Mouse (Mus musculus) midbrain, embryonic 13.5 days (tissue): Measurements from ENCODE around the gene Pllp. TPM values are rescaled to one million over a fixed set of nuclear protein-coding genes. Genes with fewer than 3 reads are reported as not detected.

Experiments
- ATAC-seq: fragments of 200-750 bp; cut with Nextera tagmentation; 2 replicates; pipeline ENCODE4 v1.8.0; 2017; ENCODE audit warnings: mild to moderate bottlenecking, moderate TSS enrichment, moderate library complexity
- H3K27ac ChIP-seq: fragments of 300-500 bp; sonication (generic); 2 replicates; pipeline ENCODE4 v1.5.1; 2015; ENCODE audit warnings: inconsistent platforms, mild to moderate bottlenecking, moderate library complexity
- H3K27me3 ChIP-seq: fragments of 300-500 bp; sonication (generic); 2 replicates; pipeline ENCODE4 v1.6.1; 2015; ENCODE audit warnings: mild to moderate bottlenecking, inconsistent platforms
- H3K36me3 ChIP-seq: fragments of 300-500 bp; sonication (generic); 2 replicates; pipeline ENCODE4 v1.6.1; 2015; ENCODE audit warnings: mild to moderate bottlenecking, inconsistent platforms
- H3K4me1 ChIP-seq: fragments of 300-500 bp; sonication (generic); replicated peaks from 2 replicates; pipeline ENCODE4 v1.6.1; 2015; ENCODE audit warnings: inconsistent platforms
- H3K4me2 ChIP-seq: fragments of 300-500 bp; sonication (generic); replicated peaks from 2 replicates; pipeline ENCODE4 v1.6.1; 2015; ENCODE audit warnings: moderate library complexity, mild to moderate bottlenecking, inconsistent platforms
- H3K4me3 ChIP-seq: fragments of 300-500 bp; sonication (generic); replicated peaks from 2 replicates; pipeline ENCODE4 v1.5.1; 2015; ENCODE audit warnings: mild to moderate bottlenecking, inconsistent platforms
- H3K9ac ChIP-seq: fragments of 300-500 bp; sonication (generic); replicated peaks from 2 replicates; pipeline ENCODE4 v1.6.1; 2015; ENCODE audit warnings: mild to moderate bottlenecking, inconsistent platforms
- H3K9me3 ChIP-seq: fragments of 300-500 bp; sonication (generic); 2 replicates; pipeline ENCODE4 v1.6.1; 2016; ENCODE audit warnings: mild to moderate bottlenecking, inconsistent platforms
- WGBS: fragments of 180-500 bp; shearing (Covaris S2); methylation state at CpG from one replicate; pipeline ENCODE4 v1.1.7; 2015; 5-methylcytosine and 5-hydroxymethylcytosine counted together
- polyA plus RNA-seq: library from polyadenylated mRNA; unstranded; fragments of >200 nt; fragmentation: Nextera tagmentation; extraction: Ambion mirVana; gene quantifications from 2 replicates; pipeline ENCODE4 v1.2.1, GENCODE M21; 2015

The Pllp gene
- polyA plus RNA-seq, 1 experiment from 2014 or later = 0.43 TPM

DNA sequence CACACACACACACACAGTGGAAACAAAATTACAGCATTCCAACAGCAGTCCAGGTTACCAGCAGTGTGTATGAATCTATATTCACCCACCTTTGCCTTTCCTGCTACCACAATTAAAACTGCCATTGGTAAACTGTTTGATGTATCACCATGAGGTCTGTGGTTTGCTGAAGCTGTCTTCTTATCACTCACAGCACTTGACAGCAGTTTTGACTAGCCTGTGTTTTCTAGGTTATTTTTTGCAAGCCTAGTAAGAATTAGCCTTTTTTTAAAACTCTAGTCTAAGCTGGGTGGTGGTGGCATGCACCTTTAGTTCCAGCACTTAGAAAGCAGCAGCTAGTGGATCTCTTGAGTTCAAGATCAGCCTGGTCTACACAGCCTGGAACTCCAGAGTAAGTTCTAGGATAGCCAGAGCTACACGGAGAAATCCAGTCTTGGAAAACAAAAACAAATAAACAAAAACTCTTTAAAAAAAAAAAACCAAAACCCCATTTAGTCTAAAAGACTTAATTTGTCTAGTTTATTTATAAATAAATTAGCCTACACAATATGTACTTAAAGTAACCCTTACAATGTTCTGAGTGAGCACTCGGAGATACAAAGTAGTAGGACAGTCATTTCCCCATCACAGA, 62.4 kb downstream of the Pllp start:
- no peak overlapping the region for H3K4me3 ChIP-seq
- H3K9ac ChIP-seq = no peak overlapping the region
- no peak overlapping the region for H3K27ac ChIP-seq
- H3K36me3 ChIP-seq = peaks cover 79% of the 10 kb centered on the region
- no peaks in the 10 kb centered on the region for H3K9me3 ChIP-seq
- no peak for ATAC-seq
- no peaks in the 10 kb centered on the region for H3K27me3 ChIP-seq
- no peaks in the 10 kb centered on the region for H3K4me1 ChIP-seq
- WGBS = 95% methylated on average over 2 of the region's 2 CpGs
- H3K4me2 ChIP-seq = no peak overlapping the region

Other genes with a start within 250 kb of the Pllp start
- 9.8 and 12.3 TPM in 2 replicates for gene Cpne2, start 163.3 kb downstream of the Pllp start, polyA plus RNA-seq
- gene Rspry1, start 94.3 kb downstream of the Pllp start, polyA plus RNA-seq = 56.6 and 57.3 TPM in 2 replicates
- gene Fam192a, start 94.3 kb downstream of the Pllp start, polyA plus RNA-seq = 96.4 and 106 TPM in 2 replicates
- gene Arl2bp, start 29.7 kb downstream of the Pllp start, polyA plus RNA-seq = 238 and 256 TPM in 2 replicates
- gene Ccl22, start 49.3 kb upstream of the Pllp start, polyA plus RNA-seq = not detected in 2 replicates
- 14.2 and 14.5 TPM in 2 replicates for gene Cx3cl1, start 75.7 kb upstream of the Pllp start, polyA plus RNA-seq
- gene Ccl17, start 114.2 kb upstream of the Pllp start, polyA plus RNA-seq = 0.46 TPM in 1 of 2 replicates, not detected in the other
- 56.1 and 61.6 TPM in 2 replicates for gene Coq9, start 142.0 kb upstream of the Pllp start, polyA plus RNA-seq
- gene Ciapin1, start 142.1 kb upstream of the Pllp start, polyA plus RNA-seq = 202 and 203 TPM in 2 replicates
- 133 and 140 TPM in 2 replicates for gene Polr2c, start 161.2 kb upstream of the Pllp start, polyA plus RNA-seq
- gene Dok4, start 180.1 kb upstream of the Pllp start, polyA plus RNA-seq = 51.2 and 54.5 TPM in 2 replicates
- gene Ccdc102a, start 221.8 kb upstream of the Pllp start, polyA plus RNA-seq = 4.0 and 6.0 TPM in 2 replicates
- gene Adgrg5, start 227.4 kb upstream of the Pllp start, polyA plus RNA-seq = 0.08 and 0.13 TPM in 2 replicates